Comparison of ENCODE assay signal across 16 mouse cellular contexts in the genomic region with DNA sequence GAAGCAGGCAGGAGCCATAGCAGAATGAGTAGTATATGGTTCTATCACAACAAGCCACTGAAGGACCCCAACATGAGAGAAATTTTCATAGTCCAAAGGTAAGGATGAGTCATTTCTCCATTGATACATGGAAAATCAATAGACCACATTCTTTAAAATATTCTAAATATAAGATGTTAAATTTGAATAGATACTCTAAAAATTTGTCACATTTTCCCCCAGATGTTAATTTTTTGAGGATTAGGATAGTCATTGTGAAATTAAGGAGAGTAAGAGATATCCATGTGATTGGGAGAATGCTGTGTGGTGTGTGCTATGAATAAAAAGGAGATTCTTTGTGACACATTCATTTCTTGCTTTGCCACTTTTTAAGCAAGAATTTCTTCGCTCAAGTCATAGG.
"Had no signal": no experiment of that assay in that cellular context is flagged by ENCODE, and none has a peak within 500 bp of the region (broad histone marks: within the 10 kb centered on the region; RNA-seq: fewer than 3 reads in every experiment).

No protein-coding gene starts in this region.

- H3K9me3 ChIP-seq: neural tube, embryonic 13.5 days; neural tube, embryonic 15.5 days; stomach, embryonic 15.5 days had no signal

- DNase-seq: retina, postnatal 1 day; right cerebral cortex, adult 18-20 months; right cerebral cortex, postnatal 14 days; right cerebral cortex, postnatal 25 days; right cerebral cortex, postnatal 4 days; spleen, adult 18-20 months; thymus, adult 18-20 months; thymus, adult 2 months; thymus, postnatal 14 days; thymus, postnatal 25 days; thymus, postnatal 36 days; thymus, postnatal 4 days had no signal

- H3K9ac ChIP-seq: neural tube, embryonic 13.5 days; neural tube, embryonic 15.5 days; stomach, embryonic 15.5 days had no signal

- H3K36me3 ChIP-seq: neural tube, embryonic 13.5 days; neural tube, embryonic 15.5 days; stomach, embryonic 15.5 days had no signal

- H3K4me3 ChIP-seq: neural tube, embryonic 13.5 days; neural tube, embryonic 15.5 days; stomach, embryonic 15.5 days had no signal

- H3K27me3 ChIP-seq: neural tube, embryonic 13.5 days; neural tube, embryonic 15.5 days; stomach, embryonic 15.5 days had no signal

- H3K4me1 ChIP-seq: neural tube, embryonic 13.5 days; neural tube, embryonic 15.5 days; stomach, embryonic 15.5 days had no signal

- H3K27ac ChIP-seq: neural tube, embryonic 13.5 days; neural tube, embryonic 15.5 days; stomach, embryonic 15.5 days; stomach, postnatal 0 days had no signal

- H3K4me2 ChIP-seq: neural tube, embryonic 13.5 days; neural tube, embryonic 15.5 days; stomach, embryonic 15.5 days had no signal
